Mouse (Mus musculus): Measurements from ENCODE around the gene Tapbp.

GRCm38 (mm10) chr17:33950131-33950625 is 34.5 kb downstream of the Tapbp start:
- TF ChIP-seq POLR2A (IDR thresholded peaks at IDR 0.05; ENCODE audit: extremely low read depth, insufficient read depth, low read length) (no peak), CTCF (IDR thresholded peaks at IDR 0.05; ENCODE audit: extremely low read depth, insufficient read depth, low read length) (no peak)

Data from cortical plate, adult 2 months (tissue).